Mouse (Mus musculus) neural tube, embryonic 11.5 days (tissue): Measurements from ENCODE around the gene Lypd6b. TPM values are rescaled to one million over a fixed set of nuclear protein-coding genes. Genes with fewer than 3 reads are reported as not detected.

Experiments
- ATAC-seq: fragments of 200-750 bp; cut with Nextera tagmentation; 2 replicates; pipeline ENCODE4 v1.8.0; 2017; ENCODE audit warnings: moderate number of reproducible peaks, mild to moderate bottlenecking, moderate TSS enrichment, moderate library complexity; ENCODE audit not compliant: insufficient read depth, low FRiP score, low TSS enrichment
- DNase-seq: peaks from one replicate; pipeline ENCODE4 v3.0.0-alpha.2; 2015; ENCODE audit warnings: low spot score
- H3K27ac ChIP-seq: fragments of 300-500 bp; sonication (generic); 2 replicates; pipeline ENCODE4 v1.5.1; 2014; ENCODE audit warnings: low read depth, mild to moderate bottlenecking, low read length
- H3K27me3 ChIP-seq: fragments of 300-500 bp; sonication (generic); 2 replicates; pipeline ENCODE4 v1.6.1; 2014; ENCODE audit warnings: mild to moderate bottlenecking, low read length, mixed read lengths; ENCODE audit not compliant: control insufficient read depth, insufficient read depth
- H3K36me3 ChIP-seq: fragments of 300-500 bp; sonication (generic); 2 replicates; pipeline ENCODE4 v1.6.1; 2014; ENCODE audit warnings: mild to moderate bottlenecking, low read length, moderate library complexity, mixed read lengths; ENCODE audit not compliant: control insufficient read depth, insufficient read depth
- H3K4me1 ChIP-seq: fragments of 300-500 bp; sonication (generic); 2 replicates; pipeline ENCODE4 v1.6.1; 2014; ENCODE audit warnings: low read length, mixed read lengths; ENCODE audit not compliant: control insufficient read depth, insufficient read depth
- H3K4me2 ChIP-seq: fragments of 300-500 bp; sonication (generic); 2 replicates; pipeline ENCODE4 v1.6.1; 2014; ENCODE audit warnings: low read depth, mild to moderate bottlenecking, moderate library complexity
- H3K4me3 ChIP-seq: fragments of 300-500 bp; sonication (generic); 2 replicates; pipeline ENCODE4 v1.5.1; 2014; ENCODE audit warnings: low read depth, low read length
- H3K9ac ChIP-seq: fragments of 300-500 bp; sonication (generic); 2 replicates; pipeline ENCODE4 v1.6.1; 2014; ENCODE audit warnings: mild to moderate bottlenecking, low read length
- H3K9me3 ChIP-seq: fragments of 300-500 bp; sonication (generic); 2 replicates; pipeline ENCODE4 v1.6.1; 2016; ENCODE audit warnings: low read length; ENCODE audit not compliant: control insufficient read depth
- WGBS: fragments of 180-500 bp; shearing (Covaris S2); extraction: QIAGEN DNeasy Blood & Tissue Kit; methylation state at CpG from one replicate; pipeline ENCODE4 v1.1.7; 2014; 5-methylcytosine and 5-hydroxymethylcytosine counted together
- polyA plus RNA-seq: library from polyadenylated mRNA; unstranded; fragments of >200 nt; fragmentation: Nextera tagmentation; extraction: Ambion mirVana; gene quantifications from 2 replicates; pipeline ENCODE4 v1.2.1, GENCODE M21; 2014

Lypd6b gene
- polyA plus RNA-seq, 1 experiment from 2014 or later: 1.3 TPM

- no peak for DNase-seq
- WGBS: 12% methylated on average over 11 of the region's 11 CpGs
Observed at GRCm38 (mm10) chr2:49811420-49811819, 23.9 kb downstream of the Lypd6b start.

GRCm38 (mm10) chr2:49811871-49812363 lies 24.4 kb downstream of the Lypd6b start:
- 32% methylated on average over 4 of the region's 4 CpGs for WGBS

More at GRCm38 (mm10) chr2:49811420-49811819, 23.9 kb downstream of the Lypd6b start:
- H3K4me3 ChIP-seq: no peak overlapping the region
- no peak overlapping the region for H3K27ac ChIP-seq
- no peak overlapping the region for H3K4me2 ChIP-seq
- no peaks in the 10 kb centered on the region for H3K4me1 ChIP-seq
- H3K9ac ChIP-seq: no peak overlapping the region
- ATAC-seq: no peak
- H3K9me3 ChIP-seq: no peaks in the 10 kb centered on the region
- H3K36me3 ChIP-seq: no peaks in the 10 kb centered on the region
- H3K27me3 ChIP-seq: no peaks in the 10 kb centered on the region

GRCm38 (mm10) chr2:49813151-49813550 lies 25.7 kb downstream of the Lypd6b start:
- Histone ChIP-seq H3K4me3 (no peak overlapping the region), H3K9me3 (no peaks in the 10 kb centered on the region), H3K27me3 (no peaks in the 10 kb centered on the region), H3K4me2 (no peak overlapping the region), H3K4me1 (no peaks in the 10 kb centered on the region), H3K36me3 (no peaks in the 10 kb centered on the region), H3K27ac (no peak overlapping the region), H3K9ac (no peak overlapping the region)
- 74% methylated on average over 4 of the region's 4 CpGs for WGBS
- ATAC-seq: no peak
- DNase-seq: no peak

More at GRCm38 (mm10) chr2:49811871-49812363, 24.4 kb downstream of the Lypd6b start:
- Histone ChIP-seq H3K4me2 (no peak overlapping the region), H3K27me3 (no peaks in the 10 kb centered on the region), H3K9ac (no peak overlapping the region), H3K4me1 (no peaks in the 10 kb centered on the region), H3K27ac (no peak overlapping the region), H3K36me3 (no peaks in the 10 kb centered on the region), H3K4me3 (no peak overlapping the region), H3K9me3 (no peaks in the 10 kb centered on the region)
- ATAC-seq (no peak), DNase-seq (no peak)

GRCm38 (mm10) chr2:49814011-49814410 lies 26.5 kb downstream of the Lypd6b start:
- no peaks in the 10 kb centered on the region for H3K27me3 ChIP-seq
- H3K4me1 ChIP-seq: no peaks in the 10 kb centered on the region
- no peak overlapping the region for H3K27ac ChIP-seq
- no peak overlapping the region for H3K4me3 ChIP-seq
- 85% methylated on average over 6 of the region's 6 CpGs for WGBS
- DNase-seq: no peak
- no peak for ATAC-seq
- no peaks in the 10 kb centered on the region for H3K36me3 ChIP-seq
- H3K9ac ChIP-seq: no peak overlapping the region
- no peaks in the 10 kb centered on the region for H3K9me3 ChIP-seq
- H3K4me2 ChIP-seq: no peak overlapping the region

- H3K36me3 ChIP-seq: no peaks in the 10 kb centered on the region
- H3K4me3 ChIP-seq: no peak overlapping the region
- H3K27me3 ChIP-seq: no peaks in the 10 kb centered on the region
- 89% methylated on average over 3 of the region's 3 CpGs for WGBS
- H3K9me3 ChIP-seq: no peaks in the 10 kb centered on the region
- no peak overlapping the region for H3K4me2 ChIP-seq
- no peaks in the 10 kb centered on the region for H3K4me1 ChIP-seq
- no peak overlapping the region for H3K27ac ChIP-seq
- no peak overlapping the region for H3K9ac ChIP-seq
- no peak for ATAC-seq
- no peak for DNase-seq
Observed at GRCm38 (mm10) chr2:49815696-49816320, 28.3 kb downstream of the Lypd6b start.

- Histone ChIP-seq H3K4me3 (no peak overlapping the region), H3K36me3 (no peaks in the 10 kb centered on the region), H3K9me3 (no peaks in the 10 kb centered on the region), H3K4me2 (no peak overlapping the region), H3K27me3 (no peaks in the 10 kb centered on the region), H3K9ac (no peak overlapping the region), H3K27ac (no peak overlapping the region), H3K4me1 (no peaks in the 10 kb centered on the region)
- ATAC-seq: no peak
- WGBS: 87% methylated on average over 5 of the region's 5 CpGs
- no peak for DNase-seq
Observed at GRCm38 (mm10) chr2:49816549-49816948, 29.1 kb downstream of the Lypd6b start.

GRCm38 (mm10) chr2:49817151-49817550 lies 29.7 kb downstream of the Lypd6b start:
- H3K4me3 ChIP-seq: no peak overlapping the region
- H3K4me1 ChIP-seq: no peaks in the 10 kb centered on the region
- no peak for DNase-seq
- 87% methylated on average over 3 of the region's 3 CpGs for WGBS
- no peak overlapping the region for H3K4me2 ChIP-seq
- no peaks in the 10 kb centered on the region for H3K36me3 ChIP-seq
- ATAC-seq: no peak
- no peaks in the 10 kb centered on the region for H3K27me3 ChIP-seq
- no peaks in the 10 kb centered on the region for H3K9me3 ChIP-seq
- no peak overlapping the region for H3K27ac ChIP-seq
- no peak overlapping the region for H3K9ac ChIP-seq

GRCm38 (mm10) chr2:49818126-49818525 lies 30.6 kb downstream of the Lypd6b start:
- no peaks in the 10 kb centered on the region for H3K4me1 ChIP-seq
- 84% methylated on average over 5 of the region's 5 CpGs for WGBS
- H3K4me3 ChIP-seq: no peak overlapping the region
- no peak overlapping the region for H3K4me2 ChIP-seq
- DNase-seq (no peak), ATAC-seq (no peak)
- H3K9me3 ChIP-seq: no peaks in the 10 kb centered on the region
- H3K36me3 ChIP-seq: no peaks in the 10 kb centered on the region
- H3K27me3 ChIP-seq: no peaks in the 10 kb centered on the region
- H3K9ac ChIP-seq: no peak overlapping the region
- H3K27ac ChIP-seq: no peak overlapping the region

- no peak overlapping the region for H3K9ac ChIP-seq
- H3K4me3 ChIP-seq: no peak overlapping the region
- WGBS: 95% methylated on average over 1 of the region's 1 CpGs
- H3K9me3 ChIP-seq: no peaks in the 10 kb centered on the region
- H3K4me1 ChIP-seq: no peaks in the 10 kb centered on the region
- H3K36me3 ChIP-seq: no peaks in the 10 kb centered on the region
- no peak for ATAC-seq
- DNase-seq: no peak
- H3K27ac ChIP-seq: no peak overlapping the region
- no peak overlapping the region for H3K4me2 ChIP-seq
- H3K27me3 ChIP-seq: no peaks in the 10 kb centered on the region
Observed at GRCm38 (mm10) chr2:49822312-49822711, 34.8 kb downstream of the Lypd6b start.
